Mouse (Mus musculus) right cerebral cortex, postnatal 10 days (tissue): ENCODE data around the gene Gpd1l.

Experiments used
- DNase-seq, 2 experiments: peaks; one replicate each; pipeline ENCODE4 v3.0.0; 2021; ENCODE audit warnings: low spot score in 2 of 2

Gpd1l gene

GRCm38 (mm10) chr9:114851419-114852190 lies 82.2 kb downstream of the Gpd1l start:
- DNase-seq = no peak
